Mouse (Mus musculus) bone marrow, adult 2 months (tissue): ENCODE measurements around the gene Hk1.

Experiments
- CTCF ChIP-seq: fragments of 200-500 bp; IDR thresholded peaks from 2 replicates; pipeline ENCODE4 v1.5.1; 2011; ENCODE audit warnings: low read length, control low read depth; ENCODE audit not compliant: control insufficient read depth, insufficient read depth
- POLR2A ChIP-seq: fragments of 200-500 bp; IDR thresholded peaks from 2 replicates; pipeline ENCODE4 v1.6.1; 2011; ENCODE audit warnings: low read depth, mild to moderate bottlenecking, control low read depth, low read length, borderline replicate concordance; ENCODE audit not compliant: control insufficient read depth

GRCm38 (mm10) chr10:62261115-62261886 lies 118.4 kb downstream of the Hk1 start:
- TF ChIP-seq CTCF (peak; percentile 61; the same call in 1 of the 2 replicates), POLR2A (no peak)
